Mouse (Mus musculus) intestine, embryonic 15.5 days (tissue): ENCODE measurements around the gene Cdh5. TPM values are rescaled to one million over a fixed set of nuclear protein-coding genes. Genes with fewer than 3 reads are reported as not detected.

Experiments used
- ATAC-seq: fragments of 200-750 bp; cut with Nextera tagmentation; 2 replicates; pipeline ENCODE4 v1.8.0; 2017; ENCODE audit warnings: moderate TSS enrichment, moderate library complexity
- H3K27ac ChIP-seq: fragments of 300-500 bp; sonication (generic); 2 replicates; pipeline ENCODE4 v1.5.1; 2015; ENCODE audit warnings: mild to moderate bottlenecking, inconsistent platforms
- H3K27me3 ChIP-seq: fragments of 300-500 bp; sonication (generic); replicated peaks from 2 replicates; pipeline ENCODE4 v1.6.1; 2015; ENCODE audit warnings: inconsistent platforms
- H3K36me3 ChIP-seq: fragments of 300-500 bp; sonication (generic); 2 replicates; pipeline ENCODE4 v1.6.1; 2015; ENCODE audit warnings: inconsistent platforms
- H3K4me1 ChIP-seq: fragments of 300-500 bp; sonication (generic); replicated peaks from 2 replicates; pipeline ENCODE4 v1.6.1; 2015; ENCODE audit warnings: inconsistent platforms
- H3K4me2 ChIP-seq: fragments of 300-500 bp; sonication (generic); replicated peaks from 2 replicates; pipeline ENCODE4 v1.6.1; 2015; ENCODE audit warnings: mild to moderate bottlenecking, inconsistent platforms
- H3K4me3 ChIP-seq: fragments of 300-500 bp; sonication (generic); replicated peaks from 2 replicates; pipeline ENCODE4 v1.5.1; 2015; ENCODE audit warnings: inconsistent platforms
- H3K9ac ChIP-seq: fragments of 300-500 bp; sonication (generic); 2 replicates; pipeline ENCODE4 v1.6.1; 2015; ENCODE audit warnings: inconsistent platforms
- H3K9me3 ChIP-seq: fragments of 300-500 bp; sonication (generic); 2 replicates; pipeline ENCODE4 v1.6.1; 2016; ENCODE audit warnings: inconsistent platforms
- WGBS: fragments of 180-500 bp; shearing (Covaris S2); methylation state at CpG from one replicate; pipeline ENCODE4 v1.1.7; 2015; 5-methylcytosine and 5-hydroxymethylcytosine counted together
- polyA plus RNA-seq: library from polyadenylated mRNA; unstranded; fragments of >200 nt; fragmentation: Nextera tagmentation; extraction: Ambion mirVana; gene quantifications from 2 replicates; pipeline ENCODE4 v1.2.1, GENCODE M21; 2015

Gene Cdh5
- polyA plus RNA-seq, 1 experiment from 2014 or later: 25.3 TPM

GRCm38 (mm10) chr8:104188459-104188858, 87.0 kb downstream of the Cdh5 start:
- Histone ChIP-seq H3K27ac (no peak overlapping the region), H3K4me3 (no peak overlapping the region), H3K27me3 (no peaks in the 10 kb centered on the region), H3K9ac (no peak overlapping the region), H3K4me1 (0 out of 2 replicates have a peak, but pooled peaks cover 4% of the 10 kb centered on the region), H3K36me3 (no peaks in the 10 kb centered on the region), H3K4me2 (no peak overlapping the region), H3K9me3 (no peaks in the 10 kb centered on the region)
- WGBS: 53% methylated on average over 5 of the region's 5 CpGs
- ATAC-seq: no peak

- Histone ChIP-seq H3K36me3 (no peaks in the 10 kb centered on the region), H3K9ac (no peak overlapping the region), H3K4me3 (no peak overlapping the region), H3K9me3 (no peaks in the 10 kb centered on the region), H3K27ac (peak overlapping the region; percentile 17; the same call in 1 of the 2 replicates), H3K4me1 (0 out of 2 replicates have a peak, but pooled peaks cover 4% of the 10 kb centered on the region), H3K27me3 (no peaks in the 10 kb centered on the region), H3K4me2 (0 out of 2 replicates have a peak overlapping the region, but pooled peaks have one; percentile 26)
- ATAC-seq: no peak
- 59% methylated on average over 6 of the region's 6 CpGs for WGBS
Measured at GRCm38 (mm10) chr8:104190777-104191468, 89.5 kb downstream of the Cdh5 start.

DNA sequence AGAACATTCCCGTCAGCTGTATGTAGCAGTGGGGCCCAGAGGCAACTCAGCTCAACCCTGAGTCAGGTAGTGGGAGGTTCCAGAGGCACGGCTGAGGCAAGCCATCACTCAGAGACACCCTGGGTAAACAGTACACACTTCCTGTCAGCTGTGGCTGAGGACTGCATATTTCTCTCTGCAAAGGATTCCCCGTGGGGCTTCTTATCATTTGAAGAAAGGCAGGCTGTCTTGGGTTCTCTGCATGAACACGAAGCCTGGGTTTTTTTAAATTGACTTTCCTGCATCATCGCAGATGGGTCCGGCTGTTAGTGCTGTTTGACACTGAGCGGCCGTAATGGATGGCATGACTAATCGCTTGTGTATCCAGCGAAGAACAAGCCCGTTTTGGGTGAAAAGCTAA, 90.1 kb downstream of the Cdh5 start:
- 0 out of 2 replicates have a peak, but pooled peaks cover 4% of the 10 kb centered on the region for H3K4me1 ChIP-seq
- ATAC-seq: peak; percentile 87
- H3K27me3 ChIP-seq: no peaks in the 10 kb centered on the region
- H3K9ac ChIP-seq: no peak overlapping the region
- peak overlapping the region; percentile 26; the same call in 1 of the 2 replicates for H3K4me2 ChIP-seq
- no peak overlapping the region for H3K4me3 ChIP-seq
- WGBS: 17% methylated on average over 11 of the region's 11 CpGs
- H3K36me3 ChIP-seq: no peaks in the 10 kb centered on the region
- peak overlapping the region; percentile 17; the same call in 1 of the 2 replicates for H3K27ac ChIP-seq
- H3K9me3 ChIP-seq: no peaks in the 10 kb centered on the region

Other genes starting within 250 kb of the Cdh5 start
- 1.00 and 1.3 TPM in 2 replicates for gene Bean1, start 68.8 kb downstream of the Cdh5 start, polyA plus RNA-seq
- gene Tk2, start 146.9 kb downstream of the Cdh5 start, polyA plus RNA-seq: 14.2 and 15.3 TPM in 2 replicates
- 37.2 and 41.4 TPM in 2 replicates for gene Cklf, start 149.2 kb downstream of the Cdh5 start, polyA plus RNA-seq
- gene Cmtm2a, start 191.6 kb downstream of the Cdh5 start, polyA plus RNA-seq: not detected in 2 replicates
- gene Gm45711, start 208.5 kb downstream of the Cdh5 start, polyA plus RNA-seq: not detected in 2 replicates
- gene Cmtm1, start 208.5 kb downstream of the Cdh5 start, polyA plus RNA-seq: not detected in 2 replicates
- not detected in 2 replicates for gene Gm11020, start 219.9 kb downstream of the Cdh5 start, polyA plus RNA-seq
- gene Cmtm2b, start 220.6 kb downstream of the Cdh5 start, polyA plus RNA-seq: not detected in 2 replicates
- gene Cmtm3, start 237.8 kb downstream of the Cdh5 start, polyA plus RNA-seq: 111 and 126 TPM in 2 replicates